Mouse (Mus musculus): ENCODE data around the gene Cracr2a. TPM values are rescaled to one million over a fixed set of nuclear protein-coding genes. Genes with fewer than 3 reads are reported as not detected.

Cracr2a gene
- total and polyA plus RNA-seq, 3 experiments, result 1.0 to 3.0 (median 1.9) TPM

GRCm38 (mm10) chr6:127693681-127694080 is 132.5 kb downstream of the Cracr2a start:
- no peak for DNase-seq

GRCm38 (mm10) chr6:127701036-127701783 is 140.1 kb downstream of the Cracr2a start:
- DNase-seq, result no peak

GRCm38 (mm10) chr6:127708218-127708628 is 147.1 kb downstream of the Cracr2a start:
- no peak for DNase-seq

- DNase-seq, result no peak
Observed at GRCm38 (mm10) chr6:127714906-127715305, 153.8 kb downstream of the Cracr2a start.

GRCm38 (mm10) chr6:127715428-127715827 is 154.3 kb downstream of the Cracr2a start:
- no peak for DNase-seq

- DNase-seq, result no peak
Observed at GRCm38 (mm10) chr6:127717239-127718137, 156.3 kb downstream of the Cracr2a start.

- DNase-seq, result no peak
Observed at GRCm38 (mm10) chr6:127719875-127720274, 158.7 kb downstream of the Cracr2a start.

- no peak for DNase-seq
Observed at GRCm38 (mm10) chr6:127723126-127723525, 162.0 kb downstream of the Cracr2a start.

Other genes starting within 250 kb of the Cracr2a start
- gene Parp11, start 114.5 kb upstream of the Cracr2a start, total RNA-seq (2021), result 10 to 100 TPM; 18.0 to 22.4 TPM
- 4.2 and 4.5 TPM in 2 replicates for gene Parp11, start 114.5 kb upstream of the Cracr2a start, polyA plus RNA-seq (2012; rRNA removed)
- gene Prmt8, start 208.1 kb downstream of the Cracr2a start, total RNA-seq (2021), result not detected
- gene Prmt8, start 208.1 kb downstream of the Cracr2a start, polyA plus RNA-seq (2012; rRNA removed), result not detected in 2 replicates

Data from adrenal gland, adult 2 months (tissue).